Mouse (Mus musculus) gastrocnemius, postnatal 25 days (tissue): ENCODE measurements around the gene Celf5. TPM values are rescaled to one million over a fixed set of nuclear protein-coding genes. Genes with fewer than 3 reads are reported as not detected.

Experiments
- DNase-seq: peaks from one replicate; pipeline ENCODE4 v3.0.0; 2022
- total RNA-seq, 2 experiments: library from RNA; stranded (reverse); gene quantifications; 1 replicate in 1 of 2; 2 replicates in 1 of 2; pipeline ENCODE4 v1.2.3; 2021

Celf5 gene
- total RNA-seq, 2 experiments from 2014 or later: 0.24 TPM; not detected in 1

GRCm38 (mm10) chr10:81497401-81498270 lies 15.1 kb upstream of the Celf5 start:
- DNase-seq: peak; percentile 12

- no peak for DNase-seq
These were observed 14.5 kb upstream of the Celf5 start for GRCm38 (mm10) chr10:81496969-81497368.

GRCm38 (mm10) chr10:81496264-81496901 lies 13.9 kb upstream of the Celf5 start, which contains the start of gene Ncln:
Gene Ncln, minus strand, starts transcription at chr10:81496392.
- peak; percentile 97 for DNase-seq

- DNase-seq: no peak
These were observed 13.2 kb upstream of the Celf5 start for GRCm38 (mm10) chr10:81495616-81496263.

DNA sequence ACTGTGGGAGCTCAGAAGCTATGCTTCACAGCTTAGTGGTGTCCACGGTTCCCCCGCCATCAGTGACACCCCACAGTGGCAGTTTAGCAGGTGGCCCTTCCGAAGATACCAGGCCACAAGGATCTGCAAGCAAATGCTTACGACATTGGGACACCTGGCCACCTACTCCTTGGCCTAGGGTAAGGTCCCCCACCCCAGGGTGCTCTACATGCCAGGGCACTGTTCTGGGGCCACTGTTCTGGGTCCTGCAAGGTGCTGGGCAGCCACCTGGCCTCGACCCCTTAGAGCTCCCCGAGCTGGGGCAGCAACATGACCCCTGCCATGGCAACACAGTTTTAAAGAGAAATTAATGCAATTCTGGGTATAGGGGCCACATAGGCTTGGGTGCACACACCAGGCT lies 12.6 kb upstream of the Celf5 start:
- DNase-seq: no peak

- no peak for DNase-seq
These were observed 11.9 kb upstream of the Celf5 start for GRCm38 (mm10) chr10:81494260-81495041.

DNA sequence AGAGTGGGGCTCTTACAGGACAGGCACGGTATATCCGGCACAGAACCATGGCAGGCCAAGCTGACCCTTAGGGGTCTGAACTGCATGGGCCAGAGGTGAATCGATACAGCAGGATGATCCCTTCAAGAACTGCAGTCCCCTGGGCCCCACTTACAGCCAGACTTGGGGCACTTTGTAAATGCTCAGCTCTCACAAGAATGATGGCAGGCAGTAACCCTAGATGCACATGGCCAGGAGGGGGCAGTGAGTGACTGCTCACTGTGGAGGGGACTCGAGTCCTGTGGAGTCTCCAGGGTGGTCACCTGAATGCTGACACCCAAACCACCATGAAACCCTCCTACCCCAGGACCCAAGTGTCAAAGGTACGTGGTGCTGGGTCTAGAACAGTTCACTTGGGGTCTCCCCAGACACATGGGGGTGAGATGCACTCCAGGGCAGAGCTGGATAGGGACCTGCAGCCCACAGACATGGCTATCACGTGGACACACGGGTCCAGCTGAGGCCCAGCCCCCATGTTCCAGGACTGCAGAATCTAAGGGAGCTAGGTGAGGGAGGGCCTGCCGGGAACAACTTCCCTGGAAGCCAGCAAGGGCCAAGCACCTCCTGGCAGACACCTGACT lies 11.2 kb upstream of the Celf5 start:
- no peak for DNase-seq

GRCm38 (mm10) chr10:81492606-81493240 lies 10.2 kb upstream of the Celf5 start:
- DNase-seq: no peak

GRCm38 (mm10) chr10:81491018-81491417 lies 8.5 kb upstream of the Celf5 start:
- DNase-seq: no peak

GRCm38 (mm10) chr10:81489941-81490340 lies 7.4 kb upstream of the Celf5 start:
- no peak for DNase-seq

DNA sequence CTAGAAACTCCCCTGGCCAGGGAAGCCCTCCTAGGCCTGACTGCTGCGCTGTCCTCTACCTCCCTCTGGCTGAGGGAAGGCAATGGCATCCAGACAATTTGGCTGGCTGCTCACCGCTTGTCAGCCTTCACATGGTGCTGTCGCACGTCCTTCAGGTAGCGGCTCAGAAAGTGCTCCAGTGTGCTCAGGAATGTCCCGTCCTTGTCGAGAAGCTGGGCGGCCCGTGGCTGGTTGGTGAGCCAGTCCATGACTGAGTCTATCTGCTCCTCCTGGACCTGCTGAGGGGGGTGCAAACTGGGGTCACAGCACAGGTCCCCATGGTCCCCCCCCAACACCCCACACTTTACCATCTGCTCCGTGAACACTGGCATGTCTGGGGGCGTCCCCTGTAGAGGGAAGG lies 5.6 kb upstream of the Celf5 start:
- DNase-seq: no peak

DNA sequence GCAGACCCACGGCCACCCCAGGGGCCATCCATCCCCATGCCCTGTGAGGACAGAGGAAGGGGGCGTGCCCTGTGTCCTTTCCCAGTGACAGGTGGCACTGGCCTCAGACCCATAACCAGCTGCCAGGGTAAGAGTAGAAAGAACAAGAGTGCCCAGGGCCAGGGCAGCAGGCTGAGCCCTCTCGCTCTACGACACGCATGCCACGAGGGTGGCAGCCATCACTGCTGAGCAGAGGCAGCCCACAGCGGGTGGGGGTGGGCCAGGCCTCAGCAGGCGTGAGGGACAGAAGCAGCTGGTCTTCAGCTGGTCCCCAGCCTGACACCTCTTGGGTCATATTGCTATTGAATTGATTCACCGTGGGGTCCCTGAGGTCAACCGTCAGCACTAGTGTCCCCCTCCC lies 4.0 kb upstream of the Celf5 start:
- DNase-seq: no peak

DNA sequence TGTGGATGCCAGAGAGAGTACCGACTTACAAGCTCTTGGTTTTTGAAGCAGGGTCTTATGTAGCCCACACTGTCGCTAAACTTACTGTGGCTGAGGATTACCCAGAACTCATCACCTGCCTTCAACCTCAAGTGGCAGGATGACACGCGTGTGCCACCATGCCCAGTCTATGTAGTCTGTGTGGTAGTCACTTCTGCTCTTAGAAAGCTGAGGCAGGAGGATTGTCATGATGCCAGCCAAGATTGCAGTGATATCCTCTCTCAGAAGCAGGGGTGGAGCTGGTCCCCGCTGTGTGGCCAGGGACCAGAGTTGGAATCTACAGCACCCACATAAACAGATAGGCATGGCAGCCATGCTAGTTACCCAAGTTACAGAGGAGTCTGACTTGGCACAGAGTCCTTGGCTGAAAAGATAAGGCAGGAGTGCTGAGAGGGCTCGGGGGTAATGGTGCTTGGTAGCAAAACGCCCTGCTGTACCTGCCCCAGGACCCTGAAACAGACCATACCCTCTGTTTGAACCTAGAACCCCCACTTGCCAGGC lies 3.0 kb upstream of the Celf5 start:
- no peak for DNase-seq

GRCm38 (mm10) chr10:81485060-81485449 lies 2.5 kb upstream of the Celf5 start:
- no peak for DNase-seq

DNA sequence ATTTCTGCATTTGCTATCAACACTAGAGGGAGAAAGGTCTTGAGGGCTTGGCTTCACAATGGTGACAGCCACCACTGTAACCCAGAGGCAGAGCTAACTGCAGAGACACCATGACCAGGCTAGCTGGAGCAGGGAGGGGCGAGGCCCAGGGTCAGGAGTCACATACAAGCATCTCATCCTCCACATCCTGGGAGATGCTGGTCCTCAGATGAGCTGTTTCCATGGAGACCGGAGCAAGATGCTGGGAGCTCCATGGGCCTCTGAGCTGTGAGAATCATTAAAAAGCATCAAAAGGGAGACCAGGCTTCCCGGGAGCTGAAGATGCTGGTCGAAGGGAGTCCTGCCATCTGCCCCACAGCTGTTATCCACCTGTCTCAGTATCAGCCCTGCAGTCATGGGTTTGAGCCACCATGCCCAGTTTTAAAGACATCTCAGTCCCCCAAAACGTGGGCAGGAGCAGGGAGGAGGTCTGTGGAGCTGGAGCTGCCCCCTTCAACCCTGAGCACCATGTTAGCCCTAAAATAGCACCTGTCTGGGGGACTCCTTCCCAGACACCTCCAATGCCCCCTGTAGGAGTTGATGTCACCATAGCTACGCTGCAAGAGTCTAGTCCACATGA lies 2.0 kb upstream of the Celf5 start:
- DNase-seq: no peak

DNA sequence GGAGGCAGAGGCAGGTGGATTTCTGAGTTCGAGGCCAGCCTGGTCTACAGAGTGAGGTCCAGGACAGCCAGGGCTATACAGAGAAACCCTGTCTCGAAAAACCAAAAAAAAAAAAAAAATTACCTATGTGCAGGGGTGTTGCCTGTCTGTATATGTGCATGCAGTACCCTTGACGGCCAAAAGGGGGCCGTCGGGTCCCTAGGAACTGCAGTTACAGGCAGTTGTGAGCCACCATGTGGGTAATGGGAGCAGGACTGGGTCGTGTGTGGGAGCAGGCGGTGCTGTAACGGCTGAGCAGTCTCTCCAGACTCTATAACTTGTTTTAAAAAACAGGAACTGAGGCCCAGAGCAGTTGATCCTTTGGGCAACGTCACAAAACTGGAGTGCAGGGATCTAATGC lies 1.5 kb upstream of the Celf5 start:
- no peak for DNase-seq

- no peak for DNase-seq
These were observed 640 bp downstream of the Celf5 start for GRCm38 (mm10) chr10:81481605-81482532.

DNA sequence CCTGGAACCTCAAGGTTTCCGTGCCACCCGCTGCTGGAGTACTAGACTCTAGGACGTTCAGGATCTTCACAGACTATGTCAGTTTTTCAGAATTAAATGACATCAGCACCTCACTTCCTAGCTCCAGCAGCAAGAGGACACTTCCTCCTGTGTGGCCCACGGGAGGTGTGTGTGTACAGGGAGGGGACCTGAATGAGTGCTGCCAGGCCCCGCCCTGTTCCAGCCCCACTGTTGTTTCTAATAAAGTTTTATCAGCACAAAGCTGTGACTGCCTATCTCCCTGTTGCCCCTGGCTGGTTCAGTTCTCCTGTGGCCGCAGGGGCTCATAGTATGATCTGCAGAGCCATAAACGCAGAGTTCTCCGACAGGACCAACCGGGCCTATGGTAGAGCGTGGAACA lies 8.0 kb downstream of the Celf5 start:
- no peak for DNase-seq

DNA sequence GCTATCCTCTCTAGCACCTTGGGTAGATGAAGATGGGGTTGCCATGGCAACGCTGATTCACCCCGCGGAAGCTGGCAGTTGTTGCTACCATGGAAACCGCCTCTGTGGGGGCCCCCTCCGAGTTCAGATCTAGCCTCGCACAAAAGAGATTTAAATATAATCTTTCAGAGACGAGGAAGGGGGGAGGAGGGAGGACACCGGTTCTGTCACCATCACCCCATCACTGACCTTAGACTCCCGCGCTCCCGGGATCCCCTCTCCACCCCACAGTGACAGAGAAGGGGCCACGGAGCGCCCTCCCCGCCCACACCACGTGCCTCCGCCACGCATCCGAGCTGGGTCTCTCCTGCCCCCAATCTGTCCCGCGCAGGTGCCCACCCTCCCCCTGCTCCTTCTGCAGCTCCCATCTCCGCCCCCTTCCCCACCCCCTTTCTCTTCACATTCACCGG lies 9.5 kb downstream of the Celf5 start:
- DNase-seq: no peak
